Mouse (Mus musculus) cortical plate, adult 2 months (tissue): ENCODE data around the gene Kansl3.

Experiments
- CTCF ChIP-seq: fragments of 200-500 bp; IDR thresholded peaks from 2 replicates; pipeline ENCODE4 v1.5.1; 2011; ENCODE audit warnings: mild to moderate bottlenecking, control low read depth, low read length; ENCODE audit not compliant: insufficient read depth; ENCODE audit errors: extremely low read depth
- POLR2A ChIP-seq: fragments of 200-500 bp; IDR thresholded peaks from 2 replicates; pipeline ENCODE4 v1.6.1; 2011; ENCODE audit warnings: mild to moderate bottlenecking, low read length, control low read depth; ENCODE audit not compliant: insufficient read depth; ENCODE audit errors: extremely low read depth

DNA sequence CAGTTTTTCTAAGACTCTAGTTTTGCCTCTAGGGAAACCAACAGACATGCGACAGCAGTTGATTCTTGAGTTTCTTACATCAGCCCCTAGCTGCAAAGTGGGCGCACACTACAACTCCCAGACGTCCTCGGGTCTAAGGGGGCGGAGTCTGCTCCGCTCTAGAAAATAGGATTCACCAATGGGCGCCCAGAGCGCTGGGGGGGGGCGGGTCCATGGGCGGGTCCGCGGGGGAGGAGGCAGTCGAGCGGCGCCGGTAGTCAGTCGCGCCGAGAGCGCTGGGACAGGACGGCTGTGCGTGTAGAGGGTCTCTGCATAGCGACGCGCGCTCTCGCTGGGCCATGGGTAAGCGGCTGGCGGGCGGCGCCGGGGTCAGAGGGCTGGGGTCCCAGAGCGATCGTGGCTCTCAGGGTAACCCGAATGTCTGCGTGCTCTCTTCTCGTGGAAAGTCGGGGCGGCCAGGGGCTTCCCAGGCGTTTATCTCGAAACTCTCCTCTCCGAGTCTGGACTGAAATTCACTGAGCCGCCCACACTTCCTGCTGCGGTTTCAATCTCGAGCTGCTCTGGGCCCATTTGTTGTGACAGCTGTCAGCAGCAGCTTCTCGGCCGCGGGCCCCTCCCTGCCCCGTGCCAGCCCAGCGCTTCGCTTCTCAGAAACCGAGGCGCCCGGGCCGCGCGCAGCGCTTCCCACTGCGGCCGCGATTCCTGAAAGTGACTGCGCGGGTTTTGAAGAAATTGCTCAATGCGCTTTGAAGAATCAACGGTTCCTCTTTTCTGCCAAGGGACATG lies 61.3 kb downstream of the Kansl3 start, which contains the start of gene Arid5a:
- TF ChIP-seq CTCF (no peak), POLR2A (peak; percentile 98)
